Mouse (Mus musculus) forebrain, embryonic 14.5 days (tissue): Measurements from ENCODE around the gene Gjd3. TPM values are rescaled to one million over a fixed set of nuclear protein-coding genes. Genes with fewer than 3 reads are reported as not detected.

ENCODE experiments used
- ATAC-seq: fragments of 200-750 bp; cut with Nextera tagmentation; 2 replicates; pipeline ENCODE4 v1.8.0; 2017; ENCODE audit warnings: mild to moderate bottlenecking, moderate library complexity
- DNase-seq: peaks from one replicate; pipeline ENCODE4 v3.0.0-alpha.2; 2015; ENCODE audit warnings: low spot score
- H3K27ac ChIP-seq: fragments of 300-500 bp; sonication (generic); 2 replicates; pipeline ENCODE4 v1.5.1; 2014; ENCODE audit warnings: low read depth, mild to moderate bottlenecking, control low read depth, low read length, moderate library complexity
- H3K27me3 ChIP-seq: fragments of 300-500 bp; sonication (generic); replicated peaks from 2 replicates; pipeline ENCODE4 v1.6.1; 2014; ENCODE audit warnings: low read length, control low read depth, mixed read lengths; ENCODE audit not compliant: control insufficient read depth, insufficient read depth
- H3K36me3 ChIP-seq: fragments of 300-500 bp; sonication (generic); 2 replicates; pipeline ENCODE4 v1.6.1; 2014; ENCODE audit warnings: low read length, control low read depth; ENCODE audit not compliant: control insufficient read depth, insufficient read depth
- H3K4me1 ChIP-seq: fragments of 300-500 bp; sonication (generic); 2 replicates; pipeline ENCODE4 v1.6.1; 2014; ENCODE audit warnings: antibody characterized with exemption, low read length, control low read depth; ENCODE audit not compliant: control insufficient read depth, insufficient read depth
- H3K4me2 ChIP-seq: fragments of 300-500 bp; sonication (generic); 2 replicates; pipeline ENCODE4 v1.6.1; 2014; ENCODE audit warnings: mild to moderate bottlenecking, control low read depth, low read length
- H3K4me3 ChIP-seq: fragments of 300-500 bp; sonication (generic); 2 replicates; pipeline ENCODE4 v1.5.1; 2014; ENCODE audit warnings: low read depth, low read length, control low read depth
- H3K9ac ChIP-seq: fragments of 300-500 bp; sonication (generic); 2 replicates; pipeline ENCODE4 v1.6.1; 2014; ENCODE audit warnings: mild to moderate bottlenecking, low read length, control low read depth, moderate library complexity
- H3K9me3 ChIP-seq: fragments of 300-500 bp; sonication (generic); replicated peaks from 2 replicates; pipeline ENCODE4 v1.6.1; 2016; ENCODE audit warnings: low read length, control low read depth, mixed read lengths; ENCODE audit not compliant: control insufficient read depth
- WGBS: fragments of 180-500 bp; shearing (Covaris S2); extraction: QIAGEN DNeasy Blood & Tissue Kit; methylation state at CpG from one replicate; pipeline ENCODE4 v1.1.7; 2014; 5-methylcytosine and 5-hydroxymethylcytosine counted together
- polyA plus RNA-seq: library from polyadenylated mRNA; unstranded; fragments of >200 nt; fragmentation: Nextera tagmentation; extraction: Ambion mirVana; gene quantifications from 2 replicates; pipeline ENCODE4 v1.2.1, GENCODE M21; 2014

Gjd3 gene
- polyA plus RNA-seq, 1 experiment from 2014 or later: 0.28 TPM

GRCm38 (mm10) chr11:98968079-98968478, 14.7 kb downstream of the Gjd3 start:
- H3K9me3 ChIP-seq: no peaks in the 10 kb centered on the region
- H3K9ac ChIP-seq: peak overlapping the region; percentile 36; the same call in 1 of the 2 replicates
- H3K27ac ChIP-seq: peak overlapping the region; percentile 94
- no peaks in the 10 kb centered on the region for H3K27me3 ChIP-seq
- peak overlapping the region; percentile 44 for H3K4me2 ChIP-seq
- H3K4me1 ChIP-seq: peaks cover 84% of the 10 kb centered on the region
- no peak overlapping the region for H3K4me3 ChIP-seq
- WGBS: 66% methylated on average over 16 of the region's 16 CpGs
- peaks cover 13% of the 10 kb centered on the region for H3K36me3 ChIP-seq
- ATAC-seq (no peak), DNase-seq (no peak)

- Histone ChIP-seq H3K9ac (0 out of 2 replicates have a peak overlapping the region, but pooled peaks have one; percentile 0), H3K9me3 (no peaks in the 10 kb centered on the region), H3K4me2 (peak overlapping the region; percentile 100; the same call in 1 of the 2 replicates), H3K27me3 (peaks cover 7% of the 10 kb centered on the region; the same call in 1 of the 2 replicates), H3K4me3 (no peak overlapping the region), H3K36me3 (peaks cover 10% of the 10 kb centered on the region), H3K4me1 (peaks cover 97% of the 10 kb centered on the region), H3K27ac (peak overlapping the region; percentile 94; the same call in 1 of the 2 replicates)
- DNase-seq (peak; percentile 84), ATAC-seq (0 out of 2 replicates have a peak, but pooled peaks have one; percentile 10)
- 39% methylated on average over 9 of the region's 9 CpGs for WGBS
These were observed 16.2 kb downstream of the Gjd3 start for GRCm38 (mm10) chr11:98966499-98967141.

DNA sequence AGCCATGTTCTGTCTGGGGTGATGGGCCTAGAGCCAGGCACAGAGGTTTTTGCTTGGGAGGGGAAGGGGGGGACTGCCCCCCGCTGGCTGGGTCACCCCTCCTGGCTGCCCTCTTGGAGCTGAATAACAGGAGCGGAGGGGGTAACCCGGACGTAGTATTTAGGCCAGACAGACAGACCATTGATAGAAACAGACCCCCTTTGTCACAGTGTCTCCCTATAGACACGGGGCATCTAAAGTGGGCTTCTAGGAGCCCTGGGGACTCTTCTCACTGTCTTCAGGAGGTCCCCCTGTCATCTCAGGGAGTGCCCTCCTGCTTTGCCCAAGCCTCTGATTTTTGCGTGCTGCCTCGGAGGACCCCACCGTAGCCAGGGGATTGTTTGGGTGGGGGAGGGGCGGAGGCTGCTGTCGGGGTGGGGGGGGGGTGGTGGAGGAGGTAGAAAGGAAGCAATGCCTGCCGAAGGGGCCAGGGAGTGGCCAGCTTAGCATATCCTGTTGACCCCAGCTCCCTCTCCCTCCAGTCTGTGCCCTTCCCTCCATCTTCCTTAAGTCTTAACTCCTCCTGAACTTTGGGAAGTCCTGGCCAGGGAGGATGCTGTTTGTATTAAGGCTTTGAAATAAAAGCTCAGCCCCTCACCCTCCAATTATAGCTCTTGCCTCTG, 17.3 kb downstream of the Gjd3 start:
- Histone ChIP-seq H3K27ac (peak overlapping the region; percentile 94; the same call in 1 of the 2 replicates), H3K4me1 (peaks cover 93% of the 10 kb centered on the region), H3K9me3 (no peaks in the 10 kb centered on the region), H3K4me2 (peak overlapping the region; percentile 100), H3K36me3 (0 out of 2 replicates have a peak, but pooled peaks cover under 1% of the 10 kb centered on the region), H3K9ac (peak overlapping the region; percentile 38), H3K4me3 (no peak overlapping the region), H3K27me3 (peaks cover 10% of the 10 kb centered on the region; the same call in 1 of the 2 replicates)
- ATAC-seq (no peak), DNase-seq (no peak)
- WGBS: 4% methylated on average over 9 of the region's 11 CpGs

DNA sequence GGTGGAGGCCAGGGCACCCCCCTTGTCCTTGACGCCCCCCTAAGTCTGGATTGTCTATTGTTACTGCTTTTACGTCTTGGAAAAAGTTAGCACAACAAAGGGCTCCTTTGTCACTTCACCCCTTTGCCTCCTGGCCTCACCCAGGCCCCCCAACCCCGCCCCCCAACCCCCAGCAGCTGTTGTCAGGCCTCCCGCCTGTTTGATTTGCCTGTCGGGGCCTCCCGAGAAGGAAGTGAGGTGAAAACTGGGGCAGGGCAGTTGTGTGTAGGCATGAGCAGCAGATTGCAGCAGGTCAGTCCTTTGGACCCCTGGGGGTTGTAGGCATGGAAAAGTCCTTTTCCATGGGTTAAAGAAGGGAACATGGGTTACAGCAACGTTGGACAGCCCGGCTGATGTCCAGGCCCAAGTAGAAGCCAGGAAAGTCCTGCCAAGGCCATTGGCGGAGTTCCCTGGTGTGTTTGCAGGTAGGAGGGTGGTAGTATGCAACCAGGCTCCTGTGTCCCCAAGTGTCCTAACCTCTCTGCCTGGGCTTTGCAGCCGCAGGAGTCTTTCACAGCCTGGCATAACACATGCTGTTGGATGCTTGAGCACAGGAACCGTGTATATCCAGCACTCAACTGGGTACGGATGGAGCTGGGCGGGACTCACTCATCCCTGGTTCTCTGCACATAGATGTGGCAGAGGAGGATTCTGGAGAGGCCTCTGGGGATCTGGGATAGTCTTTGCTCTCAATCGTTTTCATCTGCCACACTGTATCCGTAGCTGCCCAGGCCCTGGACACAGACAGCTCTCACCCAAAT, 18.0 kb downstream of the Gjd3 start:
- 27% methylated on average over 15 of the region's 15 CpGs for WGBS
- DNase-seq (no peak), ATAC-seq (no peak)
- Histone ChIP-seq H3K4me2 (peak overlapping the region; percentile 100), H3K9me3 (no peaks in the 10 kb centered on the region), H3K36me3 (no peaks in the 10 kb centered on the region), H3K4me3 (no peak overlapping the region; the same call in 1 of the 2 replicates), H3K27me3 (peaks cover 10% of the 10 kb centered on the region; the same call in 1 of the 2 replicates), H3K9ac (peak overlapping the region; percentile 41), H3K4me1 (peaks cover 88% of the 10 kb centered on the region), H3K27ac (no peak overlapping the region; the same call in 1 of the 2 replicates)

DNA sequence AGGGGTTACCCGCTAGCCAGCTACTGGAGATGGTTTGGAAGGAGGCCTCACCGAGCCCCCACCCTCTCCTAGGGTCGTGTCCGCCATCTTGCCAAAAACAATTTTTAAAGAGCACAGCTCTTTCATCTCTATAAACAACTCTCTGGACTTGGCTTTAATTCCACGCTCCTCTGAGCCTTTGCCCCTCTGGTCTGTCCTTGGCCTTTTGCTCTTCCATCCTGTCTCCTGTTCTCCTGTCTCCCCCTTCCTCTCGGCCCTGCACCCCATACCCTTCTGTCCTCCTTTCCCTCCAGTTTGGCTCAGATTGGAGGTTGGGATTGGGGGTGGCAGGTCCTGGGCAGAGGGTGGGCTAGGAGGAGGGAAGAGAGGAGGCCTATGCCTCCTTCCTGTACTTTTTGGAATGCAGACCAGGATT, 18.6 kb downstream of the Gjd3 start:
- WGBS: 27% methylated on average over 6 of the region's 6 CpGs
- peak overlapping the region; percentile 30; the same call in 1 of the 2 replicates for H3K4me3 ChIP-seq
- peaks cover 10% of the 10 kb centered on the region; the same call in 1 of the 2 replicates for H3K27me3 ChIP-seq
- peak overlapping the region; percentile 62; the same call in 1 of the 2 replicates for H3K9ac ChIP-seq
- peak overlapping the region; percentile 100 for H3K4me2 ChIP-seq
- H3K4me1 ChIP-seq: peaks cover 88% of the 10 kb centered on the region
- DNase-seq (no peak), ATAC-seq (no peak)
- no peaks in the 10 kb centered on the region for H3K9me3 ChIP-seq
- H3K27ac ChIP-seq: no peak overlapping the region
- no peaks in the 10 kb centered on the region for H3K36me3 ChIP-seq

GRCm38 (mm10) chr11:98963191-98964021, 19.4 kb downstream of the Gjd3 start:
- H3K9ac ChIP-seq: peak overlapping the region; percentile 62
- peaks cover 82% of the 10 kb centered on the region for H3K4me1 ChIP-seq
- H3K27me3 ChIP-seq: peaks cover 10% of the 10 kb centered on the region; the same call in 1 of the 2 replicates
- H3K36me3 ChIP-seq: no peaks in the 10 kb centered on the region
- peak overlapping the region; percentile 30 for H3K4me3 ChIP-seq
- peak overlapping the region; percentile 71 for H3K27ac ChIP-seq
- ATAC-seq: peak; percentile 69
- peak overlapping the region; percentile 100 for H3K4me2 ChIP-seq
- no peaks in the 10 kb centered on the region for H3K9me3 ChIP-seq
- WGBS: 1% methylated on average over 28 of the region's 32 CpGs
- peak; percentile 87 for DNase-seq

GRCm38 (mm10) chr11:98962421-98963095, 20.3 kb downstream of the Gjd3 start:
- H3K27ac ChIP-seq: peak overlapping the region; percentile 71; the same call in 1 of the 2 replicates
- no peak for DNase-seq
- 14% methylated on average over 12 of the region's 12 CpGs for WGBS

More at GRCm38 (mm10) chr11:98962421-98963095, 20.3 kb downstream of the Gjd3 start:
- peaks cover 73% of the 10 kb centered on the region for H3K4me1 ChIP-seq
- H3K36me3 ChIP-seq: no peaks in the 10 kb centered on the region
- no peak for ATAC-seq
- H3K27me3 ChIP-seq: peaks cover 10% of the 10 kb centered on the region; the same call in 1 of the 2 replicates
- H3K9me3 ChIP-seq: no peaks in the 10 kb centered on the region
- H3K9ac ChIP-seq: peak overlapping the region; percentile 62; the same call in 1 of the 2 replicates
- H3K4me2 ChIP-seq: peak overlapping the region; percentile 100
- H3K4me3 ChIP-seq: peak overlapping the region; percentile 30
